Mouse (Mus musculus) liver, embryonic 11.5 days (tissue): ENCODE data around the gene Hes6. TPM values are rescaled to one million over a fixed set of nuclear protein-coding genes. Genes with fewer than 3 reads are reported as not detected.
A peak's percentile ranks its signal among the peaks of the same experiment; 100 is the strongest.

ENCODE experiments used
- ATAC-seq: fragments of 200-750 bp; cut with Nextera tagmentation; replicated peaks from 2 replicates; pipeline ENCODE4 v1.8.0; 2017; ENCODE audit warnings: moderate number of reproducible peaks, mild to moderate bottlenecking, moderate TSS enrichment, moderate library complexity; ENCODE audit not compliant: low FRiP score
- DNase-seq: peaks from one replicate; pipeline ENCODE4 v3.0.0-alpha.2; 2017; ENCODE audit warnings: low spot score
- H3K27ac ChIP-seq: fragments of 300-500 bp; sonication (generic); 2 replicates; pipeline ENCODE4 v1.5.1; 2014; ENCODE audit warnings: mild to moderate bottlenecking, low read depth, low read length, control low read depth
- H3K27me3 ChIP-seq: fragments of 300-500 bp; sonication (generic); replicated peaks from 2 replicates; pipeline ENCODE4 v1.6.1; 2014; ENCODE audit warnings: low read length, mixed read lengths; ENCODE audit not compliant: control insufficient read depth, insufficient read depth
- H3K36me3 ChIP-seq: fragments of 300-500 bp; sonication (generic); 2 replicates; pipeline ENCODE4 v1.6.1; 2014; ENCODE audit warnings: mild to moderate bottlenecking, low read length, moderate library complexity, mixed read lengths; ENCODE audit not compliant: control insufficient read depth, insufficient read depth
- H3K4me1 ChIP-seq: fragments of 300-500 bp; sonication (generic); replicated peaks from 2 replicates; pipeline ENCODE4 v1.6.1; 2014; ENCODE audit warnings: low read length, mixed read lengths; ENCODE audit not compliant: control insufficient read depth, insufficient read depth
- H3K4me2 ChIP-seq: fragments of 300-500 bp; sonication (generic); 2 replicates; pipeline ENCODE4 v1.6.1; 2014; ENCODE audit warnings: mild to moderate bottlenecking, control low read depth, moderate library complexity
- H3K4me3 ChIP-seq: fragments of 300-500 bp; sonication (generic); 2 replicates; pipeline ENCODE4 v1.5.1; 2014; ENCODE audit warnings: low read depth, low read length, control low read depth
- H3K9ac ChIP-seq: fragments of 300-500 bp; sonication (generic); 2 replicates; pipeline ENCODE4 v1.6.1; 2014; ENCODE audit warnings: low read depth, low read length, control low read depth
- H3K9me3 ChIP-seq: fragments of 300-500 bp; sonication (generic); 2 replicates; pipeline ENCODE4 v1.6.1; 2016; ENCODE audit warnings: low read length, inconsistent platforms, mixed read lengths; ENCODE audit not compliant: control insufficient read depth
- WGBS: fragments of 180-500 bp; shearing (Covaris S2); extraction: QIAGEN DNeasy Blood & Tissue Kit; methylation state at CpG from one replicate; pipeline ENCODE4 v1.1.7; 2014; 5-methylcytosine and 5-hydroxymethylcytosine counted together
- polyA plus RNA-seq: library from polyadenylated mRNA; unstranded; fragments of >200 nt; fragmentation: Nextera tagmentation; extraction: Ambion mirVana; gene quantifications from 2 replicates; pipeline ENCODE4 v1.2.1, GENCODE M21; 2014

The Hes6 gene
- polyA plus RNA-seq, 1 experiment from 2014 or later: 51.8 TPM

GRCm38 (mm10) chr1:91369408-91369807 lies 44.4 kb downstream of the Hes6 start:
- H3K4me2 ChIP-seq: no peak overlapping the region
- H3K9me3 ChIP-seq: no peaks in the 10 kb centered on the region
- no peak overlapping the region for H3K9ac ChIP-seq
- H3K4me3 ChIP-seq: no peak overlapping the region
- no peak for DNase-seq
- WGBS: 68% methylated on average over 4 of the region's 4 CpGs
- H3K4me1 ChIP-seq: peaks cover 17% of the 10 kb centered on the region
- H3K27me3 ChIP-seq: peaks cover 4% of the 10 kb centered on the region; the same call in 1 of the 2 replicates
- ATAC-seq: no peak
- H3K27ac ChIP-seq: no peak overlapping the region
- peaks cover 31% of the 10 kb centered on the region for H3K36me3 ChIP-seq

GRCm38 (mm10) chr1:91367295-91367694 lies 46.5 kb downstream of the Hes6 start:
- H3K4me2 ChIP-seq: peak overlapping the region; percentile 96

GRCm38 (mm10) chr1:91366215-91367108 lies 47.4 kb downstream of the Hes6 start, which contains the start of gene Erfe:
Gene Erfe (plus strand): TSS chr1:91366430.
- Histone ChIP-seq H3K27me3 (peaks cover 4% of the 10 kb centered on the region; the same call in 1 of the 2 replicates), H3K9ac (peak within 1 kb of the TSS; percentile 80), H3K4me3 (peak within 1 kb of the TSS; percentile 63), H3K4me1 (peaks cover 17% of the 10 kb centered on the region), H3K36me3 (peaks cover 9% of the 10 kb centered on the region), H3K4me2 (peak within 1 kb of the TSS; percentile 96), H3K9me3 (no peaks in the 10 kb centered on the region), H3K27ac (0 out of 2 replicates have a peak within 1 kb of the TSS, but pooled peaks have one; percentile 17)
- under 1% methylated on average over 68 of the region's 68 CpGs for WGBS
- DNase-seq (peak; percentile 85), ATAC-seq (peak; percentile 75)

More at GRCm38 (mm10) chr1:91367295-91367694, 46.5 kb downstream of the Hes6 start:
- Histone ChIP-seq H3K4me1 (peaks cover 17% of the 10 kb centered on the region), H3K9me3 (no peaks in the 10 kb centered on the region), H3K36me3 (peaks cover 18% of the 10 kb centered on the region), H3K27me3 (peaks cover 4% of the 10 kb centered on the region; the same call in 1 of the 2 replicates), H3K4me3 (peak overlapping the region; percentile 63; the same call in 1 of the 2 replicates), H3K9ac (peak overlapping the region; percentile 80), H3K27ac (no peak overlapping the region)
- ATAC-seq: no peak
- DNase-seq: no peak
- 94% methylated on average over 3 of the region's 3 CpGs for WGBS

GRCm38 (mm10) chr1:91365816-91366214 lies 48.0 kb downstream of the Hes6 start:
- no peaks in the 10 kb centered on the region for H3K9me3 ChIP-seq
- H3K9ac ChIP-seq: peak overlapping the region; percentile 51; the same call in 1 of the 2 replicates
- peaks cover 3% of the 10 kb centered on the region for H3K36me3 ChIP-seq
- H3K4me3 ChIP-seq: peak overlapping the region; percentile 63
- DNase-seq: no peak
- H3K27me3 ChIP-seq: peaks cover 4% of the 10 kb centered on the region; the same call in 1 of the 2 replicates
- H3K4me1 ChIP-seq: peaks cover 17% of the 10 kb centered on the region
- no peak for ATAC-seq
- H3K27ac ChIP-seq: no peak overlapping the region
- H3K4me2 ChIP-seq: peak overlapping the region; percentile 96
- 35% methylated on average over 8 of the region's 8 CpGs for WGBS

GRCm38 (mm10) chr1:91364822-91365644 lies 48.8 kb downstream of the Hes6 start:
- Histone ChIP-seq H3K4me3 (no peak overlapping the region), H3K4me1 (peaks cover 17% of the 10 kb centered on the region), H3K9ac (no peak overlapping the region), H3K36me3 (peaks cover 2% of the 10 kb centered on the region; the same call in 1 of the 2 replicates), H3K27ac (no peak overlapping the region), H3K4me2 (no peak overlapping the region), H3K9me3 (no peaks in the 10 kb centered on the region), H3K27me3 (peaks cover 4% of the 10 kb centered on the region; the same call in 1 of the 2 replicates)
- DNase-seq (no peak), ATAC-seq (no peak)
- WGBS: 89% methylated on average over 16 of the region's 16 CpGs

GRCm38 (mm10) chr1:91362113-91362512 lies 51.7 kb downstream of the Hes6 start:
- Histone ChIP-seq H3K9ac (no peak overlapping the region), H3K4me3 (no peak overlapping the region), H3K4me2 (no peak overlapping the region), H3K4me1 (peaks cover 13% of the 10 kb centered on the region), H3K36me3 (no peaks in the 10 kb centered on the region), H3K9me3 (no peaks in the 10 kb centered on the region), H3K27me3 (peaks cover 2% of the 10 kb centered on the region; the same call in 1 of the 2 replicates), H3K27ac (no peak overlapping the region)
- ATAC-seq (no peak), DNase-seq (no peak)
- 73% methylated on average over 5 of the region's 5 CpGs for WGBS

Other genes with a start within 250 kb of the Hes6 start
- 3.5 and 4.0 TPM in 2 replicates for gene Ramp1, start 234.2 kb downstream of the Hes6 start, polyA plus RNA-seq
- gene Ube2f, start 163.7 kb downstream of the Hes6 start, polyA plus RNA-seq: 78.5 and 81.4 TPM in 2 replicates
- 36.9 and 37.0 TPM in 2 replicates for gene Scly, start 115.7 kb downstream of the Hes6 start, polyA plus RNA-seq
- 0.05 and 0.10 TPM in 2 replicates for gene Espnl, start 92.0 kb downstream of the Hes6 start, polyA plus RNA-seq
- 0.17 and 0.64 TPM in 2 replicates for gene Klhl30, start 63.0 kb downstream of the Hes6 start, polyA plus RNA-seq
- gene Erfe, start 47.6 kb downstream of the Hes6 start, polyA plus RNA-seq: 3.1 and 4.1 TPM in 2 replicates
- 159 and 168 TPM in 2 replicates for gene Ilkap, start 15.2 kb downstream of the Hes6 start, polyA plus RNA-seq
- gene Per2, start 45.3 kb upstream of the Hes6 start, polyA plus RNA-seq: 4.5 and 6.8 TPM in 2 replicates
- gene Traf3ip1, start 80.6 kb upstream of the Hes6 start, polyA plus RNA-seq: 4.4 TPM in 2 replicates
- gene Asb1, start 126.5 kb upstream of the Hes6 start, polyA plus RNA-seq: 12.2 and 13.4 TPM in 2 replicates